Mouse (Mus musculus) lung, postnatal 0 days (tissue): ENCODE data around the gene Pdcd6.

ENCODE experiments used
- CTCF ChIP-seq: IDR thresholded peaks from 2 replicates; pipeline ENCODE4 v1.5.1; 2016; ENCODE audit warnings: antibody characterized with exemption, mild to moderate bottlenecking
- EP300 ChIP-seq: IDR thresholded peaks from 2 replicates; pipeline ENCODE4 v1.6.1; 2016; ENCODE audit warnings: antibody characterized with exemption, mild to moderate bottlenecking, control low read depth

- no peak for TF ChIP-seq CTCF
- no peak for TF ChIP-seq EP300
Measured at GRCm38 (mm10) chr13:74305780-74306179, 11.6 kb downstream of the Pdcd6 start.
